Mouse (Mus musculus): ENCODE results near the gene 6430531B16Rik. TPM values are rescaled to one million over a fixed set of nuclear protein-coding genes. Genes with fewer than 3 reads are reported as not detected.

The 6430531B16Rik gene
- polyA plus RNA-seq, 1 experiment from 2014 or later = 0.77 TPM

DNA sequence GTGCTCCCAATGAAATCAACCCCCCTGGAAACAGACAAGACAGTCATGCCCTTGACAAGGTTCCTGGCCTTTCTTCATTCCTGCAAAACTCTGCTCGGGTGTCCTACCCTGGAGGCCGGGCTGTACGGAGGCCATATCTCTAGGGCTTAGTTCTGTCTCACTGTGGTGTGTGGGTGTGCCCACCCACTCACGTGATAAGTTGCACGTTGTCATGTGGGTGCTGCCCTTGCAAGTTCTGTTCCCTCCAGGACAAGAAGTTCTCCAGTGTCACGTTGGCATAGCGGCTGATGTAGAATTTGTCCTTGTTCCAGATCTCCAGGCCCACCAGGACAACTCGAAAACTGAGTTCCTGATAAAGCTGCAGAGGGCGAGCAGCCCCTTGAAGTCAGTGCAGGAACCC lies 9.7 kb upstream of the 6430531B16Rik start:
- H3K27me3 ChIP-seq = no peaks in the 10 kb centered on the region
- H3K4me1 ChIP-seq = no peaks in the 10 kb centered on the region
- H3K36me3 ChIP-seq = peaks cover 23% of the 10 kb centered on the region
- WGBS = 90% methylated on average over 9 of the region's 9 CpGs
- no peak overlapping the region for H3K9ac ChIP-seq
- no peak overlapping the region for H3K4me2 ChIP-seq (replicated peaks)
- H3K9me3 ChIP-seq (replicated peaks) = no peaks in the 10 kb centered on the region
- no peak overlapping the region for H3K27ac ChIP-seq
- no peak overlapping the region for H3K4me3 ChIP-seq
- ATAC-seq (ENCODE audit: low FRiP score) = no peak

DNA sequence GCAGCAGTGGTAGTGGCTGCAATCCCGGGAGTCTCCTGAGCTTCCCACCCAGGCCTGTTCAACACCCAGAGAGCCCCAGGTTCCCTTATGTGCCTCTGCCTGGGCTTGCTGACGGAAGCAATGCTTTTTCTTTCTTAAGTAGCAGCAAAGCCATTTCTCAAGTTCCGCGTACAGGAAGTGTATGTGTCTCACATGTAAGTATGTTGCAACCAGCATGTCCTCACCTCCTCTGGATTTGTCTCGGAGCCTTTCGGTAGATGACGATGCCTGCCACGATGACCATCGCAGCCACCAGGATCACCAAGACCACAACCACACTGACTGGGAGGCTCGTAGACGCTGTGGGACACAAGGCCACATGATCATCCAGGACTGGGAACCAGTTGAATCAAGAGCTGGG lies 6.0 kb upstream of the 6430531B16Rik start:
- WGBS = 91% methylated on average over 11 of the region's 11 CpGs

DNA sequence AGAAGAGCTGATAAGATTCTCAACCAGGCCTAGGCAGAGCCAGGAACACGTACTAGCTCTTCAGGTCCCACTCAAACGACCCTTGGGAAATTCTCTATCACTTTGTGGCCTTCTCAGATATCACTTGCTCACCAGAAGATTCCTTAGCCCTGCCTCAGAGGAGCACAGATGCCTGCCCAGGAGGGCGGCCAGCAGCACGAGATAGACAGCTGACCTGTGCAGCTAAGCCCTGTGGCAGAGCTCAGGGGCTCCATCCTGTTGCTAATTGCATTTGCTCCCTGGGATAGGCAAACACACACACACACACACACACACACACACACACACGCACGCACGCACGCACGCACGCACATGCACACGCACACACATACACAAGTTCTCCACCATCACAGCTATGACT lies 3.5 kb upstream of the 6430531B16Rik start:
- WGBS = 89% methylated on average over 11 of the region's 11 CpGs
- H3K9ac ChIP-seq = no peak overlapping the region

More for the DNA sequence above, 6.0 kb upstream of the 6430531B16Rik start:
- no peak for ATAC-seq (ENCODE audit: low FRiP score)
- H3K4me3 ChIP-seq = no peak overlapping the region
- H3K4me2 ChIP-seq (replicated peaks) = no peak overlapping the region
- H3K27me3 ChIP-seq = no peaks in the 10 kb centered on the region
- H3K27ac ChIP-seq = no peak overlapping the region
- H3K9me3 ChIP-seq (replicated peaks) = no peaks in the 10 kb centered on the region
- no peak overlapping the region for H3K9ac ChIP-seq
- H3K4me1 ChIP-seq = no peaks in the 10 kb centered on the region
- H3K36me3 ChIP-seq = peaks cover 23% of the 10 kb centered on the region

DNA sequence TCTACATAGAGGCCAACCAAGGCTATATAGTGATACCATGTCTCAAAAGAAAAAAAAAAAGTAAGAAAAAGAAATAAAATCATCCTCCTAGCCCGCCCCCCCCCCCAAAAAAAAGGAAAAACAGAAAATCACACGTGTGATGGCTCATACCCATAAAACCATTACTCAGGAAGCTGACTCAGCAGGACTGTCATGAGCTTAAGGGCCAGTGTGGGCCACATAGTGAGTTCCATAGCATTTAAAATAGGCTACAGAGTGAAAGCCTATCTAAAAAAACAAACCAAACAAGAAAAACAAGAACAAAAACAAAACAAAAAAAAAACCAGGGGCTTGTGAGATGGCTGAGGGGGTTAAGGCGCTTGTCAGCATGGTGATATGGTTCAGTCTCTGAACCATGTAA lies 2.2 kb upstream of the 6430531B16Rik start:
- H3K9ac ChIP-seq = no peak overlapping the region
- no peak overlapping the region for H3K4me2 ChIP-seq (replicated peaks)
- no peaks in the 10 kb centered on the region for H3K9me3 ChIP-seq (replicated peaks)
- H3K27ac ChIP-seq = no peak overlapping the region
- H3K4me1 ChIP-seq = peaks cover 13% of the 10 kb centered on the region
- 54% methylated on average over 3 of the region's 3 CpGs for WGBS
- ATAC-seq (ENCODE audit: low FRiP score) = no peak
- H3K4me3 ChIP-seq = no peak overlapping the region
- H3K36me3 ChIP-seq = peaks cover 7% of the 10 kb centered on the region
- no peaks in the 10 kb centered on the region; the same call in 1 of the 2 replicates for H3K27me3 ChIP-seq

More for the DNA sequence above, 3.5 kb upstream of the 6430531B16Rik start:
- Histone ChIP-seq H3K36me3 (peaks cover 20% of the 10 kb centered on the region), H3K4me3 (no peak overlapping the region), H3K27me3 (no peaks in the 10 kb centered on the region), H3K9me3 (replicated peaks) (no peaks in the 10 kb centered on the region), H3K4me2 (replicated peaks) (no peak overlapping the region), H3K4me1 (peaks cover 13% of the 10 kb centered on the region), H3K27ac (no peak overlapping the region)
- ATAC-seq (ENCODE audit: low FRiP score) = no peak

- peaks cover 13% of the 10 kb centered on the region for H3K4me1 ChIP-seq
- H3K4me3 ChIP-seq = peak overlapping the region; percentile 59
- no peak overlapping the region for H3K27ac ChIP-seq
- ATAC-seq (ENCODE audit: low FRiP score) = peak; percentile 62
- H3K9ac ChIP-seq = peak overlapping the region; percentile 66
- WGBS = 48% methylated on average over 13 of the region's 13 CpGs
- peak overlapping the region; percentile 84 for H3K4me2 ChIP-seq (replicated peaks)
- no peaks in the 10 kb centered on the region for H3K36me3 ChIP-seq
- no peaks in the 10 kb centered on the region for H3K9me3 ChIP-seq (replicated peaks)
- no peaks in the 10 kb centered on the region; the same call in 1 of the 2 replicates for H3K27me3 ChIP-seq
Observed at GRCm38 (mm10) chr7:139979011-139979719, 610 bp upstream of the 6430531B16Rik start.

GRCm38 (mm10) chr7:139975471-139975870 lies 3.1 kb downstream of the 6430531B16Rik start:
- no peak for ATAC-seq (ENCODE audit: low FRiP score)
- Histone ChIP-seq H3K4me1 (peaks cover 13% of the 10 kb centered on the region), H3K36me3 (no peaks in the 10 kb centered on the region), H3K9me3 (replicated peaks) (no peaks in the 10 kb centered on the region), H3K9ac (no peak overlapping the region), H3K27me3 (no peaks in the 10 kb centered on the region; the same call in 1 of the 2 replicates), H3K4me3 (no peak overlapping the region), H3K4me2 (replicated peaks) (no peak overlapping the region), H3K27ac (no peak overlapping the region)
- 58% methylated on average over 5 of the region's 5 CpGs for WGBS

- 88% methylated on average over 10 of the region's 10 CpGs for WGBS
- no peak for ATAC-seq (ENCODE audit: low FRiP score)
- Histone ChIP-seq H3K36me3 (no peaks in the 10 kb centered on the region), H3K4me3 (no peak overlapping the region), H3K27ac (no peak overlapping the region), H3K27me3 (no peaks in the 10 kb centered on the region; the same call in 1 of the 2 replicates), H3K4me2 (replicated peaks) (no peak overlapping the region), H3K4me1 (peaks cover 12% of the 10 kb centered on the region), H3K9me3 (replicated peaks) (no peaks in the 10 kb centered on the region), H3K9ac (no peak overlapping the region)
Observed at GRCm38 (mm10) chr7:139974307-139974706, 4.2 kb downstream of the 6430531B16Rik start.

- peaks cover 2% of the 10 kb centered on the region for H3K4me1 ChIP-seq
- no peak overlapping the region for H3K27ac ChIP-seq
- no peaks in the 10 kb centered on the region for H3K36me3 ChIP-seq
- H3K4me3 ChIP-seq = no peak overlapping the region
- ATAC-seq (ENCODE audit: low FRiP score) = no peak
- H3K9me3 ChIP-seq (replicated peaks) = no peaks in the 10 kb centered on the region
- no peak overlapping the region for H3K4me2 ChIP-seq (replicated peaks)
- H3K9ac ChIP-seq = no peak overlapping the region
- no peaks in the 10 kb centered on the region; the same call in 1 of the 2 replicates for H3K27me3 ChIP-seq
Observed at GRCm38 (mm10) chr7:139972923-139973331, 5.6 kb downstream of the 6430531B16Rik start.

DNA sequence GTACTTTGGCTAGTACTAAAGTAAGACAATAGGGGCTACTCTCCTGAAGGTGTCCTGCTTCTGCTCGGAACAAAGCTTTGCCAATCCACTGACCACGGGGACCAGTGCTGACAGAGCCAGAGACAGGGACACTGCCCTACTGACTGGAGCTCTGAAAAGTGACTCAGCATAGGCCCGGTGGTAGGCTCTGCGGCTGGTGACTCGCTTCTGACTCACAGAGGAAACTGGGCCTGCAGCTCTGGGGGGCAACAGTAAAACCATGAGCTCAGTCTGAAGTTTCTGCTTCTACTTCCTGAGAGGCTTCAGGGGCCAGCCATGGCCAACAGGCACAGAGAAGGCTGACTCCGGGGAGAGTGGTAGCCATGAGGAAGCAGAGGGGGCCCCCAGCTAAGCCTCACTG lies 7.1 kb downstream of the 6430531B16Rik start:
- no peaks in the 10 kb centered on the region; the same call in 1 of the 2 replicates for H3K27me3 ChIP-seq
- no peak overlapping the region for H3K27ac ChIP-seq
- H3K36me3 ChIP-seq = no peaks in the 10 kb centered on the region
- H3K4me3 ChIP-seq = no peak overlapping the region
- WGBS = 66% methylated on average over 6 of the region's 6 CpGs
- no peak overlapping the region for H3K4me2 ChIP-seq (replicated peaks)
- H3K9me3 ChIP-seq (replicated peaks) = no peaks in the 10 kb centered on the region
- H3K9ac ChIP-seq = no peak overlapping the region
- ATAC-seq (ENCODE audit: low FRiP score) = no peak
- no peaks in the 10 kb centered on the region for H3K4me1 ChIP-seq

- no peak overlapping the region for H3K27ac ChIP-seq
- H3K27me3 ChIP-seq = no peaks in the 10 kb centered on the region
- no peak overlapping the region for H3K4me3 ChIP-seq
- H3K4me1 ChIP-seq = no peaks in the 10 kb centered on the region
- H3K9ac ChIP-seq = no peak overlapping the region
- H3K36me3 ChIP-seq = no peaks in the 10 kb centered on the region
- H3K4me2 ChIP-seq (replicated peaks) = no peak overlapping the region
- no peaks in the 10 kb centered on the region for H3K9me3 ChIP-seq (replicated peaks)
- 78% methylated on average over 5 of the region's 5 CpGs for WGBS
- ATAC-seq (ENCODE audit: low FRiP score) = no peak
Observed at GRCm38 (mm10) chr7:139970979-139971378, 7.6 kb downstream of the 6430531B16Rik start.

DNA sequence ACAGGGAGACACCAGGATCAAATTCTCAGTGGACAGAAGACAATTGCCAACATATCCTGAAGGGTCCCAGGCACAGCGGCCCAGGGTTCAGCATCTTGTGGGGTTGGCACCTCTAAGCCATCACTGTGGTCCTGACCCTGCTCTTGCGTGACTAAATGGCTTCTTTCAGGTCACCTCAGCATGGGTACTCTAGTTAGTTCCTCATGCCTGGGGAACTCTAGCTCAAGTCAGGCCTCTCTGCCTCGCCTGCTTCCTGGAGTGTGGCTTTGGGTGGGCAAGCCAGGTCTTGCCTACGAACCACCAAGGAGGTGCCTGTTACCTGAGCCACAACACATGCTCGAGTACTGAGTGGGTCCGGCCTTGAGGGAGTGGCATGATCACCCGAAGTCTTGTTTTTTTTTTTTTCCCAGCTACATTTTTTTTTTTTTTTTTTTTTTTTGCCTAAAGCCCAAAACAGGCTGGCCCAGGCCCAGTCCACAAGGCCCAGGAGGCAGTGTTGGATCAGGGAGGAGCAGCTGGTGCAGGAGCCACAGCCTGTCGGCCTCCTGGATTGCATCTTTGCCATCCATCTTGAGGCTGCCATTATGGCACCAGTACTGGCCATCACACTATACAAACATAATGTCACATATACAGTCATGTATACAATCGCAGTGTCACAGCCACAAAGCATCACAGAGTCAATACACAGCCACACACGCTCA lies 8.2 kb downstream of the 6430531B16Rik start:
- Histone ChIP-seq H3K9ac (no peak overlapping the region), H3K27ac (no peak overlapping the region), H3K27me3 (no peaks in the 10 kb centered on the region), H3K4me1 (no peaks in the 10 kb centered on the region), H3K4me2 (replicated peaks) (no peak overlapping the region), H3K36me3 (no peaks in the 10 kb centered on the region), H3K9me3 (replicated peaks) (no peaks in the 10 kb centered on the region), H3K4me3 (no peak overlapping the region)
- WGBS = 83% methylated on average over 10 of the region's 10 CpGs
- ATAC-seq (ENCODE audit: low FRiP score) = no peak

DNA sequence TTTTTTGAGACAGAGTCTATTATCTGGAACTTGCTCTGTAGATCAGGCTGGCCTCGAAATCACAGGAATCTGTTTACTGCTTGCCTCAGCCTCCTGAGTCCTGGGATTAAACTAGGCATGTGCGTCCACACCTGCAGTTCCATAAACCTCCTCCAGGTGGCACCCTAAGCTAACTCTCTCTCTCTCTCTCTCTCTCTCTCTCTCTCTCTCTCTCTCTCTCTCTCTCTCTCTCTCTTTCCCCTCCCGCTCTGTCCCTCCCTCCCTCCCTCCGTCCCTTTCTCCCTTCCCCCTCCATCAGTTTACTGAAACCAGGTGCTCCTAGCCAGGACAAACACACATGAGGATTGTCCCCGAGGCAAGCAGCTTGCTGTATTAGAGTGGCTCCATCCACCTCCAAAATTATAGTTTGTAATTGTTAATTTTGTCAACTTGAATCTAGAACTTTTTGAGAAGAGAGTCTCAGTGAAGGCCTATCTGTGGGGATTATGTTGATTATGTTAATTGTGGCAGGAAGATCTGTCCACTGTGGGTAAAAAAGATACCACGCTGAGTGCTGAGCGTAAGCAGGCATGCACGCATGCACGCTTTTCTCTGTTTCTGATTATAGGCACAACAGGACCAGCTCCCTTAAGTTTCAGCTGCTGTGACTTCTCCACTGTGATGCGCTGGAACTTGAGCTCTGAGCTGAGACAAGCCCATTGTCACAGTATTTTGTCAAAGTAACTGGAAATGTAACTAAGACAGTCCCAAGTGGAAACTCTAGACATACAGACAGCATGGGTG lies 9.0 kb downstream of the 6430531B16Rik start:
- Histone ChIP-seq H3K4me2 (replicated peaks) (no peak overlapping the region), H3K36me3 (no peaks in the 10 kb centered on the region), H3K4me1 (no peaks in the 10 kb centered on the region), H3K9me3 (replicated peaks) (no peaks in the 10 kb centered on the region), H3K27me3 (no peaks in the 10 kb centered on the region), H3K27ac (no peak overlapping the region), H3K9ac (no peak overlapping the region), H3K4me3 (no peak overlapping the region)
- WGBS = 36% methylated on average over 9 of the region's 10 CpGs
- no peak for ATAC-seq (ENCODE audit: low FRiP score)

All from hindbrain, embryonic 12.5 days (tissue).